Mouse (Mus musculus): ENCODE results near the gene Ktn1. TPM values are rescaled to one million over a fixed set of nuclear protein-coding genes. Genes with fewer than 3 reads are reported as not detected.

Gene Ktn1
- polyA plus RNA-seq, 1 experiment from 2014 or later: 86.6 TPM

DNA sequence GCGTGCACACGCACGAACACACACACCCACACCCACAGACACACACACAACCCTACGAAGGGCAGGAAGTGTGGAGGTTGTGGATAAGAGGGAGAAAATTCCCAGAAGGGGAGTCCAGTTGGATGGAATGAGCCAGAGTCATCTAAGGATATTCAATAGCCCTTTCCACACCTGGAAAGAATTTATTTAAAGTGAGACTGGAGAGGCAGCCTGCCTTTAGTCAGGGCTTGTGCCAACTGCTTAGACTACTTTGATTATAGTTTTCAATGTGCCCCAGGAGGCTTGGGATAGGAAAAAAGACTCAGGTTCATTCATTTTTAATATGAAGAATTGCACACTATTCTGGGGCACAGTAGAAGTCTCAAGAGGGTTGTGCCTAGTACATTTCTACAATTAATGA, 96.8 kb downstream of the Ktn1 start:
- ATAC-seq (replicated peaks; ENCODE audit: insufficient number of reproducible peaks, low FRiP score, low TSS enrichment, low read depth) (no peak), DNase-seq (ENCODE audit: low spot score) (peak; percentile 66)

DNA sequence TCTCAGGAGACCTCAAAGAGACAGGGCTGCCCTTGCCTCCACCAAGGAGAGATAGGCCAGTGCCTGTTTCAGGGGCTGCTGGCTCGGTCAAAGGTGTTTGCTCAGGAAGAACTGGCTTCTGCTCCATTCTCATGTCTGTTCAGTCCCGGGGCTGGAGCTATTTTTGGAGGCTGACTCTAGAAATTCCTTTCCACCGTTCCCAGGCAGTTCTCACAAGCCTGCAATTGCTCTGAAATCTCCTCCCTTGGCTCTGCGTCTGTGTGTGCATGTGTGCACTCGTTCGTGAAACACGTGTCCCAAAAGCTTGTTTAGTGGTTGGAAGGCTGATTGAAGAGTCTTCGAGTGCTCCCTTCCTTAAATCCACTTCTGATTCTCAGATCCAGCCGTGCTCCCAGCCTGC, 99.3 kb downstream of the Ktn1 start:
- H3K9ac ChIP-seq (replicated peaks; ENCODE audit: low read length): no peak overlapping the region
- no peaks in the 10 kb centered on the region for H3K36me3 ChIP-seq (replicated peaks; ENCODE audit: control insufficient read depth, insufficient read depth, low read depth, low read length)
- WGBS: 78% methylated on average over 9 of the region's 9 CpGs
- H3K4me3 ChIP-seq (ENCODE audit: low read depth, low read length): no peak overlapping the region
- H3K27me3 ChIP-seq (ENCODE audit: control insufficient read depth, insufficient read depth, low read length): no peaks in the 10 kb centered on the region
- no peaks in the 10 kb centered on the region; the same call in 1 of the 2 replicates for H3K4me1 ChIP-seq (ENCODE audit: control insufficient read depth, insufficient read depth, low read length)
- no peak overlapping the region for H3K27ac ChIP-seq (replicated peaks; ENCODE audit: low read depth, low read length)
- ATAC-seq (replicated peaks; ENCODE audit: insufficient number of reproducible peaks, low FRiP score, low TSS enrichment, low read depth) (no peak), DNase-seq (ENCODE audit: low spot score) (no peak)
- H3K9me3 ChIP-seq (replicated peaks; ENCODE audit: control insufficient read depth, low read length): no peaks in the 10 kb centered on the region
- no peak overlapping the region for H3K4me2 ChIP-seq (ENCODE audit: low read depth, low read length)

More for the DNA sequence above, 96.8 kb downstream of the Ktn1 start:
- H3K4me3 ChIP-seq (ENCODE audit: low read depth, low read length): no peak overlapping the region
- WGBS: 69% methylated on average over 4 of the region's 4 CpGs
- H3K4me1 ChIP-seq (ENCODE audit: control insufficient read depth, insufficient read depth, low read length): no peaks in the 10 kb centered on the region; the same call in 1 of the 2 replicates
- no peaks in the 10 kb centered on the region for H3K36me3 ChIP-seq (replicated peaks; ENCODE audit: control insufficient read depth, insufficient read depth, low read depth, low read length)
- H3K9ac ChIP-seq (replicated peaks; ENCODE audit: low read length): no peak overlapping the region
- peak overlapping the region; percentile 20; the same call in 1 of the 2 replicates for H3K27ac ChIP-seq (replicated peaks; ENCODE audit: low read depth, low read length)
- no peaks in the 10 kb centered on the region for H3K9me3 ChIP-seq (replicated peaks; ENCODE audit: control insufficient read depth, low read length)
- no peaks in the 10 kb centered on the region for H3K27me3 ChIP-seq (ENCODE audit: control insufficient read depth, insufficient read depth, low read length)
- no peak overlapping the region for H3K4me2 ChIP-seq (ENCODE audit: low read depth, low read length)

DNA sequence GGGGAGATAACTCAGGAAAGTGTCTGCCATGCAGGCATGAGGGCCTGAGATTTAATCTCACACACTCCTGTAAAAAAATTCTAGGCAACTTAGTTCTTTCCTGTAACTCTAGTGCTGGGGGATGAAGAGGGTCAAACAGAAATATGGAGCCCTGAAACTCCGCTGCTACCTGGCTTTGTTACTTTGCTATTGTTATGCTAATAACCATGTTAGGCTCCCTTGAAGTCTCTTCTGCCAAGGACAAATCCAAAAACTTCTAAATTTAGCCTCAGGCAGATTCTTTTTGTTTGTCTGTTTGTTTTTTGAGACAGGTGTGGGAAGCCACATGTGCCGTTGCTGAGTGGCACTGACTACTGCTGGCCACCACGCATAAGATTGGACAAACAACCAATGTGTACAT, 100.5 kb downstream of the Ktn1 start:
- DNase-seq (ENCODE audit: low spot score): no peak
- H3K27me3 ChIP-seq (ENCODE audit: control insufficient read depth, insufficient read depth, low read length): no peaks in the 10 kb centered on the region
- no peak overlapping the region for H3K9ac ChIP-seq (replicated peaks; ENCODE audit: low read length)
- 91% methylated on average over 3 of the region's 3 CpGs for WGBS
- H3K4me3 ChIP-seq (ENCODE audit: low read depth, low read length): no peak overlapping the region
- no peak for ATAC-seq (replicated peaks; ENCODE audit: insufficient number of reproducible peaks, low FRiP score, low TSS enrichment, low read depth)
- no peaks in the 10 kb centered on the region; the same call in 1 of the 2 replicates for H3K4me1 ChIP-seq (ENCODE audit: control insufficient read depth, insufficient read depth, low read length)
- H3K36me3 ChIP-seq (replicated peaks; ENCODE audit: control insufficient read depth, insufficient read depth, low read depth, low read length): no peaks in the 10 kb centered on the region
- H3K9me3 ChIP-seq (replicated peaks; ENCODE audit: control insufficient read depth, low read length): no peaks in the 10 kb centered on the region
- no peak overlapping the region for H3K27ac ChIP-seq (replicated peaks; ENCODE audit: low read depth, low read length)
- H3K4me2 ChIP-seq (ENCODE audit: low read depth, low read length): no peak overlapping the region

DNA sequence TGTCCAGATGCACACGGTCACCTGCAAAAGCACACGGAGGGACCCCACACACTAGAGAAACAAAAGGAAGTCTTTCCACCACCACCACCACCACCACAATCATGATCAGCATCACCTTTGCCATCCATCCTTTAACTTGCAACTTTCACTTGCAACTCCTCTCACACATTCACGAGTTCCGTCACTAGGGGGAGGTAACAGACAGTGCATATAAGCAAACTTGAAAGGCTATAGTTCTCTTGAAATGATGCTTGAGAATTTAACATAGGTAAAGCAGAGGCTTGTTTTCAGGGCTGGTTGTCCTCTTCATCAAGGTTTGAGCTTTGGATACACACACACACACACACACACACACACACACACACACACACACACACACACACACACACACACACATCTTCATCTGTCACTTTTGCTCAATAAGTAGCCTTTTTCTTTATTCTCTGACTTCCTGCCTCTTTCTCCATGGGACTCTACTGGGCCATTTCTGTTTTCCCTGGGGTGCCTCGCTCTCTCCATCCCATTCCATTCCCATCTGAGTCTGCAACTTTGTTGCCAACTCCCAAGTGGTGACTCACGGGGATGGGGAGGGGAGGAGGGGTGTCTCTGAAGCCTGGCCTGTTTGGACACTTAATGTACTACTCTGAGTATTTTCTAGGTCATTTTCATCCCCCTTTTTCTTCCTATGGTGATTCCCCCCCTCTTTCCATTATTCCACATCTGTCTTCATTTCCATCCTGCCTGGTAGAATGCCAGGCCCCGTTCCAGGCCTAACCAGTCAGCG, 103.4 kb downstream of the Ktn1 start:
- H3K4me1 ChIP-seq (ENCODE audit: control insufficient read depth, insufficient read depth, low read length): no peaks in the 10 kb centered on the region
- DNase-seq (ENCODE audit: low spot score): peak; percentile 80
- no peaks in the 10 kb centered on the region for H3K36me3 ChIP-seq (replicated peaks; ENCODE audit: control insufficient read depth, insufficient read depth, low read depth, low read length)
- H3K27ac ChIP-seq (replicated peaks; ENCODE audit: low read depth, low read length): no peak overlapping the region
- H3K4me3 ChIP-seq (ENCODE audit: low read depth, low read length): no peak overlapping the region
- no peaks in the 10 kb centered on the region for H3K9me3 ChIP-seq (replicated peaks; ENCODE audit: control insufficient read depth, low read length)
- no peak for ATAC-seq (replicated peaks; ENCODE audit: insufficient number of reproducible peaks, low FRiP score, low TSS enrichment, low read depth)
- H3K27me3 ChIP-seq (ENCODE audit: control insufficient read depth, insufficient read depth, low read length): no peaks in the 10 kb centered on the region
- no peak overlapping the region for H3K9ac ChIP-seq (replicated peaks; ENCODE audit: low read length)
- H3K4me2 ChIP-seq (ENCODE audit: low read depth, low read length): no peak overlapping the region
- 56% methylated on average over 8 of the region's 8 CpGs for WGBS

DNA sequence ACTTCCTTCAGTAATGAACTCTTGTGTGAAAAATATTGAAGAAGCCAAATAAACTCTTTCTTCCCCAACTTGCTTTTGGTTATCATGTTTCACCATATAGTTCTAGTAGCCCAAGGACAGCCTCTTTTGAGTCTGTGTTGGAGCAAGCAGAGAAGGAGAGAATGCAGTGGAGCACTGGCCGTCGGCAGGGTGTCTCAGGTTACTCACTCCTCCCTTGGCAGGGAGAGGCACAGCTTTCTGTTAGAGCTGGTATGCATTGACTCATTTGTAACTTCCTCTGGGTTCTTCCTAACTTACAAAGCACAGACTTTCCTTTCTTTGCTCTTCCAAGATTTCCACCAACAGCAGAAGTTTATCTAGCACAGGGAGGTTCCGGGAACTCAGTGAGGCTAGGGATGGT, 105.3 kb downstream of the Ktn1 start:
- peak; percentile 49 for DNase-seq (ENCODE audit: low spot score)
- no peak overlapping the region for H3K27ac ChIP-seq (replicated peaks; ENCODE audit: low read depth, low read length)
- H3K4me1 ChIP-seq (ENCODE audit: control insufficient read depth, insufficient read depth, low read length): no peaks in the 10 kb centered on the region
- H3K27me3 ChIP-seq (ENCODE audit: control insufficient read depth, insufficient read depth, low read length): no peaks in the 10 kb centered on the region
- no peak overlapping the region for H3K4me2 ChIP-seq (ENCODE audit: low read depth, low read length)
- no peaks in the 10 kb centered on the region for H3K36me3 ChIP-seq (replicated peaks; ENCODE audit: control insufficient read depth, insufficient read depth, low read depth, low read length)
- H3K9me3 ChIP-seq (replicated peaks; ENCODE audit: control insufficient read depth, low read length): no peaks in the 10 kb centered on the region
- WGBS: 31% methylated on average over 3 of the region's 3 CpGs
- no peak for ATAC-seq (replicated peaks; ENCODE audit: insufficient number of reproducible peaks, low FRiP score, low TSS enrichment, low read depth)
- H3K9ac ChIP-seq (replicated peaks; ENCODE audit: low read length): no peak overlapping the region
- no peak overlapping the region for H3K4me3 ChIP-seq (ENCODE audit: low read depth, low read length)

DNA sequence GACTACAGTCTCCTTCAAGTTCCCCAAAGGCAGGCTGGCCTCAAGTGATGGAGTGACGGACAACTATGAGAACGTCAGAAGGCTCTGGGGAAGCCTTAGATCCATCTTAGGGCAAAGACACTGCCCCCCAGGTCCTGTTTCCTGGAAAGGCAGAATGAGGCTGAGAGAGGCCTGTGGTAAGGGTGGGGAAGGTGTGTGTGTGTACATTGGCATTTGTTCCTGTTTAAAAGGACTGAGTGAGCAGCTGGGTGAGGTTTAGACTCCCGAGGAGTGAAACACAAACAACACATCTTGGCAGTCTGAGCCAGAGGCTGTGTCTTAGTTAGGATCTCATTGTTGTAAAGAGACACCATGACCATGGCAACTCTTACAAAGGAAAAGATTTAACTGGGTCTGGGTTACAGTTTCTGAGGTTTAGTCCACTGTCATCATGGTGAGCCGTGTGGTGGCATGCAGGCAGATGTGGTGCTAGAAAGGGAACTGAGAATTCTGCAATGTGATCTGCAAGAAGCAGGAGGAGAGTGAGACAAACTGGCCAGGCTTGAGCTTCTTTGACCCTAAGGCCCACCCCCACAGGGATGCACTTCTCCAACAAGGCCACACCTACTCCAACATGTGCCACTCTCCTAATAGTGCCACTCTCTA, 106.1 kb downstream of the Ktn1 start:
- Histone ChIP-seq H3K27ac (replicated peaks; ENCODE audit: low read depth, low read length) (no peak overlapping the region), H3K4me1 (ENCODE audit: control insufficient read depth, insufficient read depth, low read length) (no peaks in the 10 kb centered on the region), H3K4me3 (ENCODE audit: low read depth, low read length) (no peak overlapping the region), H3K9ac (replicated peaks; ENCODE audit: low read length) (no peak overlapping the region), H3K4me2 (ENCODE audit: low read depth, low read length) (no peak overlapping the region), H3K36me3 (replicated peaks; ENCODE audit: control insufficient read depth, insufficient read depth, low read depth, low read length) (no peaks in the 10 kb centered on the region), H3K27me3 (ENCODE audit: control insufficient read depth, insufficient read depth, low read length) (no peaks in the 10 kb centered on the region), H3K9me3 (replicated peaks; ENCODE audit: control insufficient read depth, low read length) (no peaks in the 10 kb centered on the region)
- WGBS: 84% methylated on average over 4 of the region's 4 CpGs
- ATAC-seq (replicated peaks; ENCODE audit: insufficient number of reproducible peaks, low FRiP score, low TSS enrichment, low read depth): no peak
- no peak for DNase-seq (ENCODE audit: low spot score)

DNA sequence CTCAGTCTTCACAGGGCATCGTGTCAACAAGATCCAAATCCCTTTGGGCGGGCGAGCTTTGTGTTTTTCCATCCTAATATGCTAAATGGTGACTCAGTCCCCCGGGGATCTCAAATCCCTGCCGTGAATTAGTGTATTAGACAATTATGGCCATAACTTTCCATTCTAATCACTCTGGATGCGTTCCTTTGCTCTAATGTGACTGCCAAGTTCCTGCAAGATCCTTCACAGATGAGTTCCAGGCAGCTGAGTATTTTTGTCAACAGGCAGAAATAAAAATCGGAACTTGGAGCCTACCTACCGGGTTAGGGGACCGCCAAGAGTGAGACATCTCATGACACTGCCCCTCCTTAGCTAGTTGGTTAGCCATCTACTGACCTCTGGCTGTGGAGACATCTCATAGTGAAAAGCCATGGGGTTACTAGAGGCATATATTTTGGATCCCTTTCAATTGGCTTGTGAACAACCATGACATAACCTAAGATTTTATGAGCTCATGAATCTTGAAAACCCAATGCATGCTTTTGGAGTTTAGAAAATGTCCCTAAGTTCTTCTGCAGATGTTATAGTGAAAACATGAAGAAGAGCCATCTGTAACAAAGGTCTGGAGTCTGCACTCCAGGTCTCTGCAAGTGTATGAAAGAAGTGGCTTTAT, 108.3 kb downstream of the Ktn1 start:
- no peak overlapping the region for H3K4me3 ChIP-seq (ENCODE audit: low read depth, low read length)
- H3K9ac ChIP-seq (replicated peaks; ENCODE audit: low read length): no peak overlapping the region
- H3K27ac ChIP-seq (replicated peaks; ENCODE audit: low read depth, low read length): no peak overlapping the region
- H3K36me3 ChIP-seq (replicated peaks; ENCODE audit: control insufficient read depth, insufficient read depth, low read depth, low read length): no peaks in the 10 kb centered on the region
- WGBS: 84% methylated on average over 9 of the region's 9 CpGs
- no peaks in the 10 kb centered on the region for H3K4me1 ChIP-seq (ENCODE audit: control insufficient read depth, insufficient read depth, low read length)
- ATAC-seq (replicated peaks; ENCODE audit: insufficient number of reproducible peaks, low FRiP score, low TSS enrichment, low read depth) (no peak), DNase-seq (ENCODE audit: low spot score) (no peak)
- H3K27me3 ChIP-seq (ENCODE audit: control insufficient read depth, insufficient read depth, low read length): no peaks in the 10 kb centered on the region
- no peak overlapping the region for H3K4me2 ChIP-seq (ENCODE audit: low read depth, low read length)
- no peaks in the 10 kb centered on the region for H3K9me3 ChIP-seq (replicated peaks; ENCODE audit: control insufficient read depth, low read length)

DNA sequence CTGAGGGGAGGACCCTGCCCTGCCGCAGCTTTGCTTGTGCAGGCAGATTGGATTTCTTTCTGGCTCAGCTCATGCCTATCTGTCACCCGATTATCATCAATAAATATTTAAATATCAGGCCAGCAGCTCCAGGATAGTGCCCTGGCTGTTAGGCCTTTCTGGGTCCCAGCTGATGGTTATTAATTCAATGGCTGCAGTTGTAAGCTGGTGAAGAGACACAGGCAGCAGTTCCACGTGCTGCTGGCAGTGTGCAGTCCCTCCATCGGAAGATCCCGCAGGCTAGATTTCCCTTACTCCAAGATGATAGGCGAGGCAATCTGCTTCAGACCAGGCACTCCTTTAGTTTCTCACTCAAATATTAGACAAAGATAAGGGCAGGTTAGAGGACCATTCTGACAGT, 116.9 kb downstream of the Ktn1 start:
- ATAC-seq (replicated peaks; ENCODE audit: insufficient number of reproducible peaks, low FRiP score, low TSS enrichment, low read depth) (no peak), DNase-seq (ENCODE audit: low spot score) (no peak)
- Histone ChIP-seq H3K9me3 (replicated peaks; ENCODE audit: control insufficient read depth, low read length) (no peaks in the 10 kb centered on the region), H3K4me3 (ENCODE audit: low read depth, low read length) (no peak overlapping the region), H3K27ac (replicated peaks; ENCODE audit: low read depth, low read length) (no peak overlapping the region), H3K27me3 (ENCODE audit: control insufficient read depth, insufficient read depth, low read length) (no peaks in the 10 kb centered on the region), H3K36me3 (replicated peaks; ENCODE audit: control insufficient read depth, insufficient read depth, low read depth, low read length) (no peaks in the 10 kb centered on the region), H3K4me1 (ENCODE audit: control insufficient read depth, insufficient read depth, low read length) (no peaks in the 10 kb centered on the region), H3K9ac (replicated peaks; ENCODE audit: low read length) (no peak overlapping the region), H3K4me2 (ENCODE audit: low read depth, low read length) (no peak overlapping the region)
- WGBS: 70% methylated on average over 6 of the region's 6 CpGs

All from embryonic facial prominence, embryonic 11.5 days (tissue).